Mouse (Mus musculus) kidney, embryonic 16.5 days (tissue): Measurements from ENCODE around the gene Scd3. TPM values are rescaled to one million over a fixed set of nuclear protein-coding genes. Genes with fewer than 3 reads are reported as not detected.
"Not testable (repeated sequence)": the region's sequence is repeated elsewhere in the genome, so short reads cannot be mapped to it uniquely, and the experiment has no call there.

Experiments
- ATAC-seq: fragments of 200-750 bp; cut with Nextera tagmentation; 2 replicates; pipeline ENCODE4 v1.8.0; 2017; ENCODE audit warnings: moderate TSS enrichment; ENCODE audit not compliant: low FRiP score, low TSS enrichment
- H3K27ac ChIP-seq: fragments of 300-500 bp; sonication (generic); 2 replicates; pipeline ENCODE4 v1.5.1; 2014; ENCODE audit warnings: low read length
- H3K27me3 ChIP-seq: fragments of 300-500 bp; sonication (generic); 2 replicates; pipeline ENCODE4 v1.6.1; 2014; ENCODE audit warnings: low read length, control low read depth, mixed read lengths; ENCODE audit not compliant: insufficient read depth
- H3K36me3 ChIP-seq: fragments of 300-500 bp; sonication (generic); 2 replicates; pipeline ENCODE4 v1.6.1; 2014; ENCODE audit warnings: low read length, control low read depth, mixed read lengths; ENCODE audit not compliant: insufficient read depth
- H3K4me1 ChIP-seq: fragments of 300-500 bp; sonication (generic); 2 replicates; pipeline ENCODE4 v1.6.1; 2014; ENCODE audit warnings: low read length, control low read depth, mixed read lengths; ENCODE audit not compliant: insufficient read depth
- H3K4me2 ChIP-seq: fragments of 300-500 bp; sonication (generic); replicated peaks from 2 replicates; pipeline ENCODE4 v1.6.1; 2014; ENCODE audit warnings: low read depth, low read length
- H3K4me3 ChIP-seq: fragments of 300-500 bp; sonication (generic); 2 replicates; pipeline ENCODE4 v1.5.1; 2014; ENCODE audit warnings: mild to moderate bottlenecking, low read length
- H3K9ac ChIP-seq: fragments of 300-500 bp; sonication (generic); replicated peaks from 2 replicates; pipeline ENCODE4 v1.6.1; 2014; ENCODE audit warnings: low read length
- H3K9me3 ChIP-seq: fragments of 300-500 bp; sonication (generic); 2 replicates; pipeline ENCODE4 v1.6.1; 2016; ENCODE audit warnings: low read length, control low read depth
- WGBS: fragments of 180-500 bp; shearing (Covaris S2); extraction: QIAGEN DNeasy Blood & Tissue Kit; methylation state at CpG from one replicate; pipeline ENCODE4 v1.1.7; 2014; 5-methylcytosine and 5-hydroxymethylcytosine counted together
- polyA plus RNA-seq: library from polyadenylated mRNA; unstranded; fragments of >200 nt; fragmentation: Nextera tagmentation; extraction: Ambion mirVana; gene quantifications from 2 replicates; pipeline ENCODE4 v1.2.1, GENCODE M21; 2015

Scd3 gene
- polyA plus RNA-seq, 1 experiment from 2014 or later, result 0.60 TPM

- H3K9ac ChIP-seq, result peak overlapping the region; percentile 45
- peak overlapping the region; percentile 56; the same call in 1 of the 2 replicates for H3K4me3 ChIP-seq
- H3K4me2 ChIP-seq, result peak overlapping the region; percentile 77
- ATAC-seq, result no peak
- H3K36me3 ChIP-seq, result no peaks in the 10 kb centered on the region
- WGBS, result 67% methylated on average over 11 of the region's 11 CpGs
- H3K27ac ChIP-seq, result peak overlapping the region; percentile 96
- H3K4me1 ChIP-seq, result peaks cover 30% of the 10 kb centered on the region
- no peaks in the 10 kb centered on the region for H3K27me3 ChIP-seq
- H3K9me3 ChIP-seq, result no peaks in the 10 kb centered on the region
These were observed 45.8 kb downstream of the Scd3 start for GRCm38 (mm10) chr19:44248854-44249351.

GRCm38 (mm10) chr19:44251138-44251537, 48.1 kb downstream of the Scd3 start:
- 92% methylated on average over 6 of the region's 6 CpGs for WGBS
- not testable (repeated sequence) for ATAC-seq, H3K36me3 ChIP-seq, H3K9ac ChIP-seq, H3K4me3 ChIP-seq, H3K27ac ChIP-seq, H3K27me3 ChIP-seq, H3K9me3 ChIP-seq, H3K4me2 ChIP-seq
- peaks cover 28% of the 10 kb centered on the region for H3K4me1 ChIP-seq

DNA sequence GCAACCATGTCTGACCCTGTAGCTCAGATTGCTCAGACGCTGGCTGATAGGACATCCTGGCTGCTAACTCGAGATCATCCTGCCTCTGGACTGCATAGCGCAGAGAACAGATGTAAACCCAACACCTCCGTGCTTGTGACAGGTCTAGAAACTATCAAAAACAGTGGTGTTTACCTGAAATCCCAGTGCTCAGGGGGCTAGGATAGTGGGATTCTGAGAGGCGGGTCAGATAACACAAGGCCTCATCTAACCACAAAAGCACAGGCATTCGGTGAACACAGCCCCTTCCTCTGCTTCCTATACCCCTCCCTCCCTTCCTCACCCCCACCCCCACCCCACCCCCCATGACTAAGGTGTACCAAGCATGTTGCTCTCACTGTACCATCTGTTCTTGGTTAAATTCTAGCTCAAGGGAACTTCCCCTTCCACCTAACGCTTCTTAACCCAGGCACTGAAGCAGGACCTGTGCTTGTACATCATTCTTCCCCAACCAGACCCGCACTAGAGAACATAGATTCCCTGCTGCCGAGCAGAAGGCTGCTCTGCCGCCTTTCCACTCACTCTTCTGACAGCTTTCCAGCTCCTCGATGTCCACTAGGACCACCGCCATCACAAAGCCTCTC, 49.0 kb downstream of the Scd3 start:
- Histone ChIP-seq H3K4me1 (peaks cover 19% of the 10 kb centered on the region), H3K9me3 (no peaks in the 10 kb centered on the region), H3K27me3 (no peaks in the 10 kb centered on the region), H3K9ac (no peak overlapping the region), H3K27ac (no peak overlapping the region), H3K4me3 (no peak overlapping the region), H3K4me2 (no peak overlapping the region), H3K36me3 (no peaks in the 10 kb centered on the region)
- ATAC-seq, result no peak
- 67% methylated on average over 12 of the region's 12 CpGs for WGBS

GRCm38 (mm10) chr19:44254106-44254505, 51.0 kb downstream of the Scd3 start:
- WGBS, result 66% methylated on average over 4 of the region's 4 CpGs
- H3K9me3 ChIP-seq, ATAC-seq, H3K4me3 ChIP-seq, H3K9ac ChIP-seq, H3K36me3 ChIP-seq, H3K27me3 ChIP-seq, H3K4me2 ChIP-seq, H3K4me1 ChIP-seq: not testable (repeated sequence)
- 0 out of 2 replicates have a peak overlapping the region, but pooled peaks have one; percentile 34 for H3K27ac ChIP-seq

GRCm38 (mm10) chr19:44257377-44257966, 54.4 kb downstream of the Scd3 start:
- no peak overlapping the region for H3K27ac ChIP-seq
- no peak overlapping the region for H3K4me2 ChIP-seq
- WGBS, result 86% methylated on average over 11 of the region's 13 CpGs
- H3K4me1 ChIP-seq, result no peaks in the 10 kb centered on the region
- ATAC-seq, result no peak
- H3K36me3 ChIP-seq, result no peaks in the 10 kb centered on the region
- no peak overlapping the region for H3K4me3 ChIP-seq
- H3K27me3 ChIP-seq, result no peaks in the 10 kb centered on the region
- H3K9ac ChIP-seq, result no peak overlapping the region
- no peaks in the 10 kb centered on the region for H3K9me3 ChIP-seq

DNA sequence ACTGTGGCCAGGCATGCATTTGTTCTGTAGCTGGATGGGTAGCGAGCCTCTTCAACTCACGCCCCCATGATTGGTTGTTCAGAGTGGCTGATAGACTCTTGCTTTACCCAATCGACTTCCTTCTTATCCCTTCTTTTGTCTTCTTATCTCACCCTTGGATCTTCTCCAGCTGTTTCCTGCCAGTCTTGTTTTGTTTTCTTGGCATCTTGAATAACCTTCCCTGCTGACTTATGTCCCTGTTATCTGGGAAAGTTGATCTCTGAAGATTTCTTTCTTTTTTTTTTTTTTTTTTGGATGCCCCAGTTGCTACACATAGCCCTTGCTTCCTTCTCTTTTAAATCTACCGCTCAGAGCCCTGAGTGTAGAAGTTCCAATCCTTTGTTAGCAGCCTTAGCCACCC, 56.4 kb downstream of the Scd3 start:
- ATAC-seq, result no peak
- no peaks in the 10 kb centered on the region for H3K27me3 ChIP-seq
- no peaks in the 10 kb centered on the region for H3K4me1 ChIP-seq
- WGBS, result 86% methylated on average over 4 of the region's 4 CpGs
- H3K9ac ChIP-seq, result no peak overlapping the region
- H3K4me3 ChIP-seq, result no peak overlapping the region
- no peak overlapping the region for H3K4me2 ChIP-seq
- H3K9me3 ChIP-seq, result no peaks in the 10 kb centered on the region
- no peak overlapping the region for H3K27ac ChIP-seq
- H3K36me3 ChIP-seq, result no peaks in the 10 kb centered on the region

- WGBS, result 76% methylated on average over 5 of the region's 5 CpGs
- no peak overlapping the region for H3K4me3 ChIP-seq
- no peaks in the 10 kb centered on the region for H3K9me3 ChIP-seq
- H3K27me3 ChIP-seq, result no peaks in the 10 kb centered on the region
- H3K27ac ChIP-seq, result no peak overlapping the region
- H3K36me3 ChIP-seq, result no peaks in the 10 kb centered on the region
- no peak overlapping the region for H3K4me2 ChIP-seq
- H3K9ac ChIP-seq, result no peak overlapping the region
- 0 out of 2 replicates have a peak, but pooled peaks cover 2% of the 10 kb centered on the region for H3K4me1 ChIP-seq
- ATAC-seq, result no peak
These were observed 57.4 kb downstream of the Scd3 start for GRCm38 (mm10) chr19:44260487-44260886.

GRCm38 (mm10) chr19:44261774-44262173, 58.7 kb downstream of the Scd3 start:
- 81% methylated on average over 7 of the region's 7 CpGs for WGBS
- H3K4me3 ChIP-seq, result no peak overlapping the region
- H3K9ac ChIP-seq, result no peak overlapping the region
- no peaks in the 10 kb centered on the region for H3K27me3 ChIP-seq
- peaks cover 6% of the 10 kb centered on the region; the same call in 1 of the 2 replicates for H3K4me1 ChIP-seq
- H3K4me2 ChIP-seq, result no peak overlapping the region
- no peaks in the 10 kb centered on the region for H3K36me3 ChIP-seq
- H3K27ac ChIP-seq, result no peak overlapping the region
- H3K9me3 ChIP-seq, result no peaks in the 10 kb centered on the region
- no peak for ATAC-seq

GRCm38 (mm10) chr19:44263581-44263980, 60.5 kb downstream of the Scd3 start:
- no peak overlapping the region for H3K9ac ChIP-seq
- no peaks in the 10 kb centered on the region for H3K36me3 ChIP-seq
- no peak overlapping the region for H3K27ac ChIP-seq
- 79% methylated on average over 3 of the region's 3 CpGs for WGBS
- no peak for ATAC-seq
- peaks cover 13% of the 10 kb centered on the region; the same call in 1 of the 2 replicates for H3K4me1 ChIP-seq
- no peaks in the 10 kb centered on the region for H3K9me3 ChIP-seq
- no peak overlapping the region for H3K4me2 ChIP-seq
- no peaks in the 10 kb centered on the region for H3K27me3 ChIP-seq
- H3K4me3 ChIP-seq, result no peak overlapping the region

DNA sequence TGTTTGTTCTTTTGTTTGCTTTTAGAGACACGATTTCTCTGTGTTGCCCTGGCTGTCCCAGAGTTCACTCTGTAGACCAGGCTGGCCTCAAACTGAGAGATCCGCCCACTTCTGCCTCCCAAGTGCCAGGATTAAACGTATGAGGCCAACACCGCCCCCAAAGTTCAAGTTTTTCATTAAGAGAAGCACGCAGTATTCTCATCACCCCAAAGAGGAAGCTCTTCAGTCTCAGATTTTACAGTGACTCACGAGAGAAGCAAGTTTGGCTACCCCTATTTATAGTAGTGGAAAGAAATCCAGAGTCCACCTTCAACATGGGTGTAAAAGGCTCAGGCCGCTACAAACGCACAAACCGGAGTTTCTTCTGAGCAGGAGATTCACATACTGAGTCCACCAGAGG, 61.2 kb downstream of the Scd3 start:
- Histone ChIP-seq H3K27me3 (no peaks in the 10 kb centered on the region), H3K9me3 (no peaks in the 10 kb centered on the region), H3K9ac (no peak overlapping the region), H3K4me3 (no peak overlapping the region), H3K4me2 (no peak overlapping the region), H3K27ac (no peak overlapping the region), H3K36me3 (no peaks in the 10 kb centered on the region), H3K4me1 (peaks cover 13% of the 10 kb centered on the region; the same call in 1 of the 2 replicates)
- no peak for ATAC-seq
- WGBS, result 63% methylated on average over 9 of the region's 9 CpGs
